Mouse (Mus musculus) thymus, adult 2 months (tissue): ENCODE measurements around the gene Apaf1.

Experiments used
- CTCF ChIP-seq: fragments of 200-500 bp; IDR thresholded peaks from 2 replicates; pipeline ENCODE4 v1.5.1; 2012; ENCODE audit warnings: mild to moderate bottlenecking, control low read depth, low read length, moderate library complexity, borderline replicate concordance; ENCODE audit not compliant: control insufficient read depth, poor library complexity, insufficient read depth; ENCODE audit errors: extremely low read depth
- POLR2A ChIP-seq: fragments of 200-500 bp; IDR thresholded peaks from 2 replicates; pipeline ENCODE4 v1.6.1; 2012; ENCODE audit warnings: mild to moderate bottlenecking, low read length, control low read depth, moderate library complexity; ENCODE audit not compliant: control insufficient read depth, poor library complexity, insufficient read depth; ENCODE audit errors: extremely low read depth

DNA sequence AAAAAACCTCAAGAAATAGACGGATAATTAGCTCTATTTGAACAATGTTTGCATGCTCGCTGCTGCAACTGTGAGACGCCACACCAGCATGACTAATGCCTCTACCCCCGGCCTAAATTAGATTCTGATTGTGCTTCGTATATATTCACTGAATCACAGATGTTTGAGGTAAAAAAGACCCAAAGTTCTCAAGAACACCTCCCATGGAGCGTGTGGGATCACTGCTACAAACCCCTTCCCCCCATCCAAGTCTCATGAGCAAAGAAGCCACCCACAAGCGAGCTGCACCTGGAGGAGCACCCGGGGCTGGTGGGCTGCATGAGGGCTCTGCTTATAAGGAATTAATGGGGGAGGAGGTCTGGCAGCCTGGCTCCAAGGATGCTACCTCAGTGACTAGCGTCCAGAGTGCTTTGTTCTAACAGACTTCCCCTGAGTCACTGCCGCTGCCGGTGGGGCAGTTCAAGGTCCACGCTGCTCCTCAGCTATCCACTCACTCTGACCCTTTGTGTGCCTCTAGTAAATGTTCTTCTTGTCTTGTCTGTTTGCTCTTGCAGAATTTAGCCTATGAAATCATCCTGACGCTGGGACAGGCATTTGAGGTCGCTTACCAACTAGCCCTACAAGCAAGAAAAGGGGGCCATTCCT, 116.8 kb downstream of the Apaf1 start:
- TF ChIP-seq CTCF (no peak), POLR2A (no peak)
